In genomic region chr4:116995798-116996135, GRCm38 (mm10) we compare ENCODE assay signal across 8 mouse cellular contexts. TPM values are rescaled to one million over a fixed set of nuclear protein-coding genes. Genes with fewer than 3 reads are reported as not detected.
DNase-seq lines count a peak whose midpoint lies in the region; ATAC-seq and TF ChIP-seq lines count a peak whose summit lies in the region.

No protein-coding gene starts in this region.

- H3K9ac ChIP-seq in ES-Bruce4 (ENCODE audit: low read depth, poor library complexity, severe bottlenecking), result peak overlapping the region; percentile 55
- peak overlapping the region; percentile 87 for H3K9ac ChIP-seq in hindbrain, embryonic 14.5 days
- peak overlapping the region; percentile 76 for H3K9ac ChIP-seq in midbrain, embryonic 16.5 days (ENCODE audit: low read depth, low read length)

- TF ChIP-seq POLR2A in ES-Bruce4 (IDR thresholded peaks at IDR 0.05; ENCODE audit: insufficient read depth, low read length), result no peak

- H3K4me2 ChIP-seq in hindbrain, embryonic 14.5 days (replicated peaks), result peak overlapping the region; percentile 91
- H3K4me2 ChIP-seq in midbrain, embryonic 16.5 days (ENCODE audit: low read length), result peak overlapping the region; percentile 93

- TF ChIP-seq CTCF in ES-Bruce4 (IDR thresholded peaks at IDR 0.05; ENCODE audit: low read depth, low read length), result peak; percentile 46

- no peaks in the 10 kb centered on the region for H3K9me3 ChIP-seq in ES-Bruce4 (replicated peaks; ENCODE audit: control insufficient read depth, insufficient read depth, low read length, poor library complexity, severe bottlenecking)
- H3K9me3 ChIP-seq in erythroblast, embryonic 14.5 days (ENCODE audit: control insufficient read depth, low read length), result no peaks in the 10 kb centered on the region
- no peaks in the 10 kb centered on the region for H3K9me3 ChIP-seq in hindbrain, embryonic 14.5 days (ENCODE audit: control insufficient read depth, low read length)
- no peaks in the 10 kb centered on the region for H3K9me3 ChIP-seq in midbrain, embryonic 16.5 days (replicated peaks; ENCODE audit: control insufficient read depth, low read length, poor library complexity, severe bottlenecking)

- TF ChIP-seq EP300 in ES-Bruce4 (IDR thresholded peaks at IDR 0.05; ENCODE audit: insufficient read depth, low read depth, low read length), result no peak

- WGBS in hindbrain, embryonic 14.5 days, result under 1% methylated on average over 16 of the region's 16 CpGs
- 0% methylated on average over 16 of the region's 16 CpGs for WGBS in midbrain, embryonic 16.5 days

- H3K27me3 ChIP-seq in ES-Bruce4 (ENCODE audit: control insufficient read depth, insufficient read depth, low read length, poor library complexity, severe bottlenecking), result no peaks in the 10 kb centered on the region
- no peaks in the 10 kb centered on the region for H3K27me3 ChIP-seq in erythroblast, embryonic 14.5 days (ENCODE audit: control insufficient read depth)
- H3K27me3 ChIP-seq in hindbrain, embryonic 14.5 days (ENCODE audit: control insufficient read depth, insufficient read depth, low read length), result no peaks in the 10 kb centered on the region
- no peaks in the 10 kb centered on the region for H3K27me3 ChIP-seq in midbrain, embryonic 16.5 days (ENCODE audit: control insufficient read depth, insufficient read depth, low read depth, low read length)

- intact Hi-C loops in left cerebral cortex, postnatal 36 days (cut with DNase I), result loop anchor here (5.0 to 10.0 kb wide), 2 partner anchors 142 to 271 kb away; partner anchors contain the start of gene Tesk2

- peak; percentile 11 for DNase-seq in adrenal gland, postnatal 25 days
- DNase-seq in hindbrain, embryonic 14.5 days (ENCODE audit: low spot score), result peak; percentile 46
- DNase-seq in liver, result peak; percentile 74
- peak; percentile 65 for DNase-seq in testis, postnatal 10 days (ENCODE audit: low spot score)
- DNase-seq in left cerebral cortex, postnatal 36 days (ENCODE audit: low spot score in 2 of 2), result no peak

- peak overlapping the region; percentile 74 for H3K4me3 ChIP-seq in ES-Bruce4 (ENCODE audit: low read depth, low read length)
- H3K4me3 ChIP-seq in erythroblast, embryonic 14.5 days (replicated peaks), result peak overlapping the region; percentile 90
- peak overlapping the region; percentile 96 for H3K4me3 ChIP-seq in hindbrain, embryonic 14.5 days (replicated peaks; ENCODE audit: low read length)
- H3K4me3 ChIP-seq in midbrain, embryonic 16.5 days (ENCODE audit: low read depth, low read length), result peak overlapping the region; percentile 80

- H3K4me1 ChIP-seq in ES-Bruce4 (ENCODE audit: control insufficient read depth, insufficient read depth, low read length), result no peaks in the 10 kb centered on the region
- H3K4me1 ChIP-seq in erythroblast, embryonic 14.5 days (ENCODE audit: control insufficient read depth), result peaks cover 52% of the 10 kb centered on the region
- peaks cover 17% of the 10 kb centered on the region for H3K4me1 ChIP-seq in hindbrain, embryonic 14.5 days (replicated peaks; ENCODE audit: control insufficient read depth, insufficient read depth, low read length)
- peaks cover 19% of the 10 kb centered on the region for H3K4me1 ChIP-seq in midbrain, embryonic 16.5 days (ENCODE audit: control insufficient read depth, insufficient read depth, low read length)

- 0 out of 2 replicates have a peak, but pooled peaks have one; percentile 18 for ATAC-seq in hindbrain, embryonic 14.5 days (ENCODE audit: low FRiP score)
- ATAC-seq in midbrain, embryonic 16.5 days, result 0 out of 2 replicates have a peak, but pooled peaks have one; percentile 19

- H3K36me3 ChIP-seq in ES-Bruce4 (ENCODE audit: control insufficient read depth, insufficient read depth, low read length, poor library complexity, severe bottlenecking), result no peaks in the 10 kb centered on the region
- H3K36me3 ChIP-seq in erythroblast, embryonic 14.5 days (ENCODE audit: control insufficient read depth), result peaks cover 72% of the 10 kb centered on the region
- H3K36me3 ChIP-seq in hindbrain, embryonic 14.5 days (replicated peaks; ENCODE audit: control insufficient read depth, insufficient read depth), result peaks cover 28% of the 10 kb centered on the region
- peaks cover 17% of the 10 kb centered on the region for H3K36me3 ChIP-seq in midbrain, embryonic 16.5 days (ENCODE audit: control insufficient read depth, insufficient read depth, low read length)

- H3K27ac ChIP-seq in ES-Bruce4 (ENCODE audit: insufficient read depth, low read length), result no peak overlapping the region
- H3K27ac ChIP-seq in hindbrain, embryonic 14.5 days, result peak overlapping the region; percentile 88
- H3K27ac ChIP-seq in midbrain, embryonic 16.5 days (ENCODE audit: low read length), result peak overlapping the region; percentile 81

RNA-seq across cellular contexts. Expression of gene Hectd3, which starts 0.7 kb away (rescaled TPM):
- 6.4 and 7.9 TPM in 2 replicates for polyA plus RNA-seq in ES-Bruce4 (2011; ENCODE audit: insufficient read depth, insufficient read length, low read depth, missing spikeins)
- total RNA-seq in adrenal gland, postnatal 25 days (2021), result 31.7 and 33.5 TPM in 2 replicates
- 3.1 and 6.0 TPM in 2 replicates for polyA plus RNA-seq in erythroblast, embryonic 14.5 days (2012)
- polyA plus RNA-seq in hindbrain, embryonic 14.5 days (2014; fragmentation: Nextera tagmentation; extraction: Ambion mirVana), result 21.9 and 22.1 TPM in 2 replicates
- 22.0 and 25.1 TPM in 2 replicates for polyA plus RNA-seq in midbrain, embryonic 16.5 days (2015; fragmentation: Nextera tagmentation; extraction: Ambion mirVana)
- total RNA-seq in left cerebral cortex, postnatal 36 days (2021), result 10 to 100 TPM; 41.5 to 45.7 TPM

RNA-seq across cellular contexts. Expression of gene Urod, which starts 1.6 kb away (rescaled TPM):
- 77.2 and 79.3 TPM in 2 replicates for polyA plus RNA-seq in ES-Bruce4 (2011; ENCODE audit: insufficient read depth, insufficient read length, low read depth, missing spikeins)
- total RNA-seq in adrenal gland, postnatal 25 days (2021), result 98.3 and 127 TPM in 2 replicates
- polyA plus RNA-seq in erythroblast, embryonic 14.5 days (2012), result 90.7 and 131 TPM in 2 replicates
- polyA plus RNA-seq in hindbrain, embryonic 14.5 days (2014; fragmentation: Nextera tagmentation; extraction: Ambion mirVana), result 48.2 and 57.3 TPM in 2 replicates
- polyA plus RNA-seq in midbrain, embryonic 16.5 days (2015; fragmentation: Nextera tagmentation; extraction: Ambion mirVana), result 46.9 and 51.4 TPM in 2 replicates
- total RNA-seq in left cerebral cortex, postnatal 36 days (2021), result 10 to 100 TPM; 60.9 to 63.5 TPM

RNA-seq across cellular contexts. Expression of gene Eif2b3, which starts 23.4 kb away (rescaled TPM):
- polyA plus RNA-seq in ES-Bruce4 (2011; ENCODE audit: insufficient read depth, insufficient read length, low read depth, missing spikeins), result 67.5 and 73.3 TPM in 2 replicates
- 33.3 and 34.4 TPM in 2 replicates for total RNA-seq in adrenal gland, postnatal 25 days (2021)
- polyA plus RNA-seq in erythroblast, embryonic 14.5 days (2012), result 0.44 and 0.58 TPM in 2 replicates
- 48.6 and 49.4 TPM in 2 replicates for polyA plus RNA-seq in hindbrain, embryonic 14.5 days (2014; fragmentation: Nextera tagmentation; extraction: Ambion mirVana)
- polyA plus RNA-seq in midbrain, embryonic 16.5 days (2015; fragmentation: Nextera tagmentation; extraction: Ambion mirVana), result 48.9 and 49.8 TPM in 2 replicates
- 10 to 100 TPM; 16.1 to 21.6 TPM for total RNA-seq in left cerebral cortex, postnatal 36 days (2021)

Comparison
In these comparisons a context has a peak if more than half of its experiments do, and no peak if none do; other contexts are left out.
1. DNase-seq: peak in adrenal gland, postnatal 25 days (single experiment), hindbrain, embryonic 14.5 days (single experiment), liver (single experiment) and testis, postnatal 10 days (single experiment); none in left cerebral cortex, postnatal 36 days (0 of 2).
2. RNA of gene Eif2b3, which starts 23.4 kb away (polyA plus RNA-seq): 67.5 to 73.3 TPM in ES-Bruce4, 48.9 to 49.8 TPM in midbrain, embryonic 16.5 days and 48.6 to 49.4 TPM in hindbrain, embryonic 14.5 days; 0.44 to 0.58 TPM in erythroblast, embryonic 14.5 days; every median in the first group is over 10 times any median in the second.
3. Peak in every context shown above with its lines, with median percentiles within 50 percentile points of each other: H3K4me3 ChIP-seq and H3K9ac ChIP-seq.